Mouse (Mus musculus): ENCODE results near the gene Ick. TPM values are rescaled to one million over a fixed set of nuclear protein-coding genes. Genes with fewer than 3 reads are reported as not detected.
A peak's percentile ranks its signal among the peaks of the same experiment; 100 is the strongest.

The Ick gene
- total and polyA plus RNA-seq, 3 experiments, result 6.1 to 16.1 TPM; not detected in 1

- peak; percentile 76 for TF ChIP-seq RAD21 (IDR thresholded peaks at IDR 0.05; ENCODE audit: low read depth, low read length)
- no peak; the same call in 1 of the 2 replicates for TF ChIP-seq KAT2A (conservative IDR thresholded peaks at IDR 0.05; ENCODE audit: low read depth, low read length)
- 0 out of 2 replicates have a peak, but pooled peaks have one; percentile 34 for TF ChIP-seq ETS1 (IDR thresholded peaks at IDR 0.05; ENCODE audit: low read depth, low read length)
- no peak for TF ChIP-seq TAL1 (IDR thresholded peaks at IDR 0.05; ENCODE audit: low read length)
Observed at GRCm38 (mm10) chr9:78112770-78113537, 4.0 kb downstream of the Ick start (continued).

- H3K36me3 ChIP-seq (ENCODE audit: control insufficient read depth in 1 of 2, insufficient read depth in 2 of 2, low read length in 2 of 2), result peaks cover 0 to 39% of the 10 kb centered on the region in 2 experiments; a peak in 2 of 4 replicates
- H3K9ac ChIP-seq (ENCODE audit: control insufficient read depth, low read depth, low read length, poor library complexity, severe bottlenecking), result peak overlapping the region; percentile 72
- H3K4me3 ChIP-seq (ENCODE audit: control insufficient read depth in 1 of 2, insufficient read depth in 1 of 2, low read depth in 2 of 2, low read length in 2 of 2), result peak overlapping the region; percentile 71 to 81
- peaks cover 11% of the 10 kb centered on the region for H3K79me2 ChIP-seq (ENCODE audit: control insufficient read depth, insufficient read depth, low read length, poor library complexity)
- TF ChIP-seq USF1 (IDR thresholded peaks at IDR 0.05; ENCODE audit: low read depth, low read length), result no peak
- no peak for TF ChIP-seq MXI1 (IDR thresholded peaks at IDR 0.05; ENCODE audit: low read depth, low read length)
- TF ChIP-seq JUND (IDR thresholded peaks at IDR 0.05; ENCODE audit: low read depth, low read length), result no peak
- no peak for TF ChIP-seq SMC3 (IDR thresholded peaks at IDR 0.05; ENCODE audit: low read depth, low read length)
- TF ChIP-seq RAD21 (IDR thresholded peaks at IDR 0.05; ENCODE audit: low read depth, low read length), result no peak
- TF ChIP-seq UBTF (IDR thresholded peaks at IDR 0.05; ENCODE audit: borderline replicate concordance, insufficient read depth, low read depth, low read length), result no peak
- TF ChIP-seq BHLHE40 (IDR thresholded peaks at IDR 0.05; ENCODE audit: borderline replicate concordance, low read depth, low read length), result no peak
- TF ChIP-seq NELFE (IDR thresholded peaks at IDR 0.05; ENCODE audit: low read depth, low read length), result no peak
- TF ChIP-seq TAL1 (IDR thresholded peaks at IDR 0.05; ENCODE audit: low read length), result no peak
- TF ChIP-seq MYC (IDR thresholded peaks at IDR 0.05; ENCODE audit: low read depth, low read length), result no peak
- no peak for TF ChIP-seq ZC3H11A (IDR thresholded peaks at IDR 0.05; ENCODE audit: low read depth, low read length)
- no peak; the same call in 1 of the 2 replicates for TF ChIP-seq MAX (IDR thresholded peaks at IDR 0.05; ENCODE audit: low read length)
- no peak; the same call in 1 of the 2 replicates for TF ChIP-seq SIN3A (IDR thresholded peaks at IDR 0.05; ENCODE audit: low read length)
- TF ChIP-seq KAT2A (conservative IDR thresholded peaks at IDR 0.05; ENCODE audit: low read depth, low read length), result no peak
- peak; percentile 61 for DNase-seq (ENCODE audit: low read depth, low spot score)
- H3K9me3 ChIP-seq (replicated peaks; ENCODE audit: insufficient read depth, low read length), result no peaks in the 10 kb centered on the region
- H3K27ac ChIP-seq (ENCODE audit: control insufficient read depth, low read depth, low read length), result peak overlapping the region; percentile 12; the same call in 1 of the 2 replicates
- H3K4me1 ChIP-seq (ENCODE audit: control insufficient read depth in 1 of 2, insufficient read depth in 2 of 2, low read length in 2 of 2), result peaks cover 10 to 39% of the 10 kb centered on the region in 2 experiments
- H3K27me3 ChIP-seq (ENCODE audit: control insufficient read depth in 1 of 2, insufficient read depth in 2 of 2, low read length in 2 of 2), result no peaks in the 10 kb centered on the region
Observed at GRCm38 (mm10) chr9:78113538-78113885, 4.5 kb downstream of the Ick start.

GRCm38 (mm10) chr9:78115746-78116145 is 6.8 kb downstream of the Ick start:
- Histone ChIP-seq H3K27me3 (ENCODE audit: control insufficient read depth in 1 of 2, insufficient read depth in 2 of 2, low read length in 2 of 2) (no peaks in the 10 kb centered on the region), H3K27ac (ENCODE audit: control insufficient read depth, low read depth, low read length) (no peak overlapping the region), H3K4me1 (ENCODE audit: control insufficient read depth in 1 of 2, insufficient read depth in 2 of 2, low read length in 2 of 2) (peaks cover 10 to 28% of the 10 kb centered on the region in 2 experiments), H3K9me3 (replicated peaks; ENCODE audit: insufficient read depth, low read length) (no peaks in the 10 kb centered on the region), H3K36me3 (ENCODE audit: control insufficient read depth in 1 of 2, insufficient read depth in 2 of 2, low read length in 2 of 2) (peaks cover 0 to 34% of the 10 kb centered on the region in 2 experiments; a peak in 2 of 4 replicates), H3K4me3 (ENCODE audit: control insufficient read depth in 1 of 2, insufficient read depth in 1 of 2, low read depth in 2 of 2, low read length in 2 of 2) (no peak overlapping the region), H3K9ac (ENCODE audit: control insufficient read depth, low read depth, low read length, poor library complexity, severe bottlenecking) (no peak overlapping the region), H3K79me2 (ENCODE audit: control insufficient read depth, insufficient read depth, low read length, poor library complexity) (peaks cover 8% of the 10 kb centered on the region)
- TF ChIP-seq MYB (IDR thresholded peaks at IDR 0.05; ENCODE audit: low read depth, low read length) (no peak), GABPA (IDR thresholded peaks at IDR 0.05; ENCODE audit: low read depth, low read length) (no peak), ZMIZ1 (IDR thresholded peaks at IDR 0.05; ENCODE audit: low read depth, low read length) (no peak), POLR2AphosphoS5 (IDR thresholded peaks at IDR 0.05; ENCODE audit: borderline replicate concordance, low read depth, low read length) (no peak), SMC3 (IDR thresholded peaks at IDR 0.05; ENCODE audit: low read depth, low read length) (no peak), POLR2AphosphoS2 (IDR thresholded peaks at IDR 0.05; ENCODE audit: low read length) (no peak), UBTF (IDR thresholded peaks at IDR 0.05; ENCODE audit: borderline replicate concordance, insufficient read depth, low read depth, low read length) (no peak), USF1 (IDR thresholded peaks at IDR 0.05; ENCODE audit: low read depth, low read length) (no peak), CHD2 (IDR thresholded peaks at IDR 0.05; ENCODE audit: low read length) (no peak), TAL1 (IDR thresholded peaks at IDR 0.05; ENCODE audit: low read length) (no peak), KAT2A (conservative IDR thresholded peaks at IDR 0.05; ENCODE audit: low read depth, low read length) (no peak), RAD21 (IDR thresholded peaks at IDR 0.05; ENCODE audit: low read depth, low read length) (no peak), E2F4 (IDR thresholded peaks at IDR 0.05; ENCODE audit: borderline replicate concordance, low read depth, low read length) (no peak), USF2 (IDR thresholded peaks at IDR 0.05; ENCODE audit: borderline replicate concordance in 1 of 2, insufficient read depth in 1 of 2, low read depth in 1 of 2, low read length in 2 of 2) (no peak), HCFC1 (IDR thresholded peaks at IDR 0.05; ENCODE audit: low read depth, low read length) (no peak), CTCF (IDR thresholded peaks at IDR 0.05 in 2 of 3, conservative IDR thresholded peaks at IDR 0.05 in 1 of 3; ENCODE audit: control insufficient read depth in 1 of 3, insufficient read depth in 1 of 3, low read depth in 2 of 3, low read length in 3 of 3, poor library complexity in 1 of 3, severe bottlenecking in 1 of 3) (no peak), ELF1 (IDR thresholded peaks at IDR 0.05; ENCODE audit: low read depth, low read length) (no peak)
- no peak for DNase-seq (ENCODE audit: low read depth, low spot score)

Measured in MEL (cell line).